Mouse (Mus musculus) G1E (cell line): ENCODE results near the gene Hspbap1.

Source experiments
- CTCF ChIP-seq: IDR thresholded peaks from 2 replicates; pipeline ENCODE4 v1.5.1; 2012; ENCODE audit warnings: low read depth, low read length, inconsistent platforms, mixed read lengths
- GATA1 ChIP-seq: IDR thresholded peaks from 2 replicates; pipeline ENCODE4 v1.6.1; 2012; ENCODE audit warnings: borderline replicate concordance, low read length, inconsistent platforms, mixed read lengths
- GATA2 ChIP-seq: IDR thresholded peaks from 2 replicates; pipeline ENCODE4 v1.6.1; 2012; ENCODE audit warnings: low read depth, low read length, inconsistent platforms, borderline replicate concordance
- POLR2AphosphoS5 ChIP-seq: IDR thresholded peaks from 2 replicates; pipeline ENCODE4 v1.6.1; 2012; ENCODE audit warnings: low read depth, low read length, inconsistent platforms; ENCODE audit not compliant: insufficient replicate concordance
- TAL1 ChIP-seq: conservative IDR thresholded peaks from 2 replicates; pipeline ENCODE4 v1.6.1; 2012; ENCODE audit warnings: low read depth, low read length, inconsistent platforms, mixed read lengths

- TF ChIP-seq CTCF (no peak), POLR2AphosphoS5 (no peak), GATA1 (no peak), TAL1 (no peak), GATA2 (no peak)
Measured at GRCm38 (mm10) chr16:35742251-35742937, 27.8 kb upstream of the Hspbap1 start.
